Mouse (Mus musculus) spleen, adult 2 months (tissue): ENCODE measurements around the gene Tmem109. TPM values are rescaled to one million over a fixed set of nuclear protein-coding genes. Genes with fewer than 3 reads are reported as not detected.
A peak's percentile ranks its signal among the peaks of the same experiment; 100 is the strongest.

Source experiments
- DNase-seq, 2 experiments: peaks; one replicate each; pipeline versions ENCODE4 v3.0.0 to v3.0.0-alpha.2; 2012 to 2021; ENCODE audit warnings: low spot score in 2 of 2, low read depth in 1 of 2
- H3K27ac ChIP-seq: fragments of 200-500 bp; 2 replicates; pipeline ENCODE4 v1.5.1; 2012; ENCODE audit warnings: low read length, inconsistent platforms; ENCODE audit not compliant: insufficient read depth
- H3K27me3 ChIP-seq: fragments of 200-500 bp; 2 replicates; pipeline ENCODE4 v1.6.1; 2012; ENCODE audit warnings: mild to moderate bottlenecking, moderate library complexity, low read length, inconsistent platforms; ENCODE audit not compliant: control insufficient read depth, insufficient read depth
- H3K36me3 ChIP-seq: fragments of 200-500 bp; 2 replicates; pipeline ENCODE4 v1.6.1; 2012; ENCODE audit warnings: mild to moderate bottlenecking, low read length, inconsistent platforms; ENCODE audit not compliant: control insufficient read depth, insufficient read depth
- H3K4me1 ChIP-seq: fragments of 200-500 bp; 2 replicates; pipeline ENCODE4 v1.6.1; 2011; ENCODE audit warnings: inconsistent platforms; ENCODE audit not compliant: control insufficient read depth, insufficient read depth, insufficient read length
- H3K4me3 ChIP-seq: fragments of 200-500 bp; 2 replicates; pipeline ENCODE4 v1.5.1; 2011; ENCODE audit warnings: mild to moderate bottlenecking, inconsistent platforms; ENCODE audit not compliant: insufficient read depth, insufficient read length; ENCODE audit errors: extremely low read depth
- CTCF ChIP-seq: fragments of 200-500 bp; IDR thresholded peaks from 2 replicates; pipeline ENCODE4 v1.5.1; 2011; ENCODE audit warnings: mild to moderate bottlenecking, inconsistent platforms; ENCODE audit not compliant: insufficient read depth, insufficient read length, insufficient replicate concordance; ENCODE audit errors: extremely low read depth
- POLR2A ChIP-seq: fragments of 200-500 bp; IDR thresholded peaks from 2 replicates; pipeline ENCODE4 v1.6.1; 2011; ENCODE audit warnings: low read depth, low read length, inconsistent platforms
- WGBS: fragments of 180-500 bp; shearing (Covaris S2); methylation state at CpG from one replicate; pipeline ENCODE4 v1.1.7; 2018; 5-methylcytosine and 5-hydroxymethylcytosine counted together
- polyA plus RNA-seq: library from polyadenylated mRNA; depleted of rRNA; stranded (reverse); fragments of >200 nt; gene quantifications from 2 replicates; pipeline ENCODE4 v1.2.3, GENCODE M21; 2012

Tmem109 gene
- polyA plus RNA-seq, 1 experiment: 45.8 TPM

DNA sequence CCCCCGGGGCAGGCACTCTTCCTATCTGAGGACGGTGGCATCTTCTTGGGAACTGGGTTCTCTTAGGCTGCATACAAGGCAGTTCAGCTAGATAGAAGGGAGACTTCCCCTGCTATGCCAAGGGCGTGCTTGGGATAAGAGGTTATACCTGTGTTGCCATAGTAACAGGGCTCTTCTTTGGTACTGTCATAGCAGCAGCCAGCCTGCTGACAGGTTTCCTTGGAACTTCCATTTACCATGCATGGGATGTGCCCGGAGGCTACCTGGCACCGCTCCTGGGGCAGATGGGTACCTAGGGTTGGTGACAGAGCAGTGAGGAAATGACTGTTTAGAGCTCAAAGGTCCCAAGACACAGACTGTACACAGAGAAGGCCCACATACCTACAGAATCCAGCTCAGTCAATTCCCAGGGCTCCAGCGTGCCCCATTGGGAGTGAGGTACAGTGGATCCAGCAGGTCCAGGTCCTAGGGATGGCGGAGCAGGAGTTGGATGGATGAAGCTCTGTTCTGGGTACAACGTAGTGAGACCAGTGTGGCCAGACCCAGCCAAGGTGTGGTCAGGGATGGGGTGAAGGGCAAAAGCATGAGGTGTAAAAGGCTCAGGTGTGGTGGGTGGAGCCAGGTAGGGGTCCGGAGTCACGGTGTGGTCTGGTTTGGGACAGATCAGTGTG lies 36.7 kb upstream of the Tmem109 start:
- no peak overlapping the region for H3K4me3 ChIP-seq
- DNase-seq: no peak
- TF ChIP-seq POLR2A (no peak), CTCF (no peak)
- no peak overlapping the region for H3K27ac ChIP-seq
- no peaks in the 10 kb centered on the region for H3K36me3 ChIP-seq
- H3K27me3 ChIP-seq: no peaks in the 10 kb centered on the region
- 93% methylated on average over 10 of the region's 10 CpGs for WGBS
- peaks cover 6% of the 10 kb centered on the region for H3K4me1 ChIP-seq

DNA sequence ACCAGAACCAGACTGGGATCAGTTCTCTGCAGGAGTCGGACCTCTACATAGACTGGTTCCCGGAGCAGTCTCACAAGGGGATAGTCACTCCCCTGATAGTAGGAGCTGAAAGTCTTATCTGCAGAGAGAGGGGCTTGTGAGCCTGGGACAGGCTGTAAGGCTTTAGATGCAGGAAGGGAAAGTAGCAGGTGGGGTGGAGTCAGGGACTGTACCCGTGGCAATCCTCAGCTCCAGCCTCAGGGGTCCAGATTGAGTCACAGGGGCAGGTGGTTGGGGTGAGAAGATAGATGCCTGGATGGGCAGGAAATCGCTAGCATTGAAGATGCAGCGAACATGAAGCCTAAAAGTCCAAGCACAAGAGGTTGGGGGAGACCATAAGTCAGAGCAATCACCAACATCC lies 34.7 kb upstream of the Tmem109 start:
- 57% methylated on average over 5 of the region's 5 CpGs for WGBS
- Histone ChIP-seq H3K36me3 (no peaks in the 10 kb centered on the region), H3K27me3 (no peaks in the 10 kb centered on the region), H3K4me3 (no peak overlapping the region), H3K4me1 (peaks cover 6% of the 10 kb centered on the region), H3K27ac (no peak overlapping the region)
- TF ChIP-seq CTCF: no peak
- no peak for TF ChIP-seq POLR2A
- no peak for DNase-seq

DNA sequence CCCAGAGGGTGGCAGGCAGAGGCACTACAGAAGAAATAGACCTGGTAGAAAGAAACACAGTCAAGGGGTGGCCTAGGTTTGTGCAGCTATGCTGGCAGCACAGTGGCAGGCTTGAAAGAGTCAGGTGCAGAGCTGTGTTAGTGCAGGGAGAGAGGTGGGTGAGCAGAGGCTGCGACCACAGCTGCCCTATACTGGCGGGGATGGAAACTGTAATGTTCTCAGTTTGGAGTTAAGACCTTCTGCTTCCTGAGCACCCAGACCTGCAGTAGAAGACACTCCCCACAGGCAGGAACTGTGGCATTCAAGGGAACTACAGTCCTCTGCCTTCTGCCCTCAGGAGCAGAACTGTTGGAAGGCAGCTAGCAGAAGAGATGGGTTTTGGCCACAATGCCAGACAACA lies 33.1 kb upstream of the Tmem109 start:
- Histone ChIP-seq H3K4me1 (peaks cover 6% of the 10 kb centered on the region), H3K4me3 (no peak overlapping the region), H3K27me3 (no peaks in the 10 kb centered on the region), H3K36me3 (no peaks in the 10 kb centered on the region), H3K27ac (no peak overlapping the region)
- 11% methylated on average over 2 of the region's 2 CpGs for WGBS
- DNase-seq: no peak
- no peak for TF ChIP-seq POLR2A
- no peak for TF ChIP-seq CTCF

DNA sequence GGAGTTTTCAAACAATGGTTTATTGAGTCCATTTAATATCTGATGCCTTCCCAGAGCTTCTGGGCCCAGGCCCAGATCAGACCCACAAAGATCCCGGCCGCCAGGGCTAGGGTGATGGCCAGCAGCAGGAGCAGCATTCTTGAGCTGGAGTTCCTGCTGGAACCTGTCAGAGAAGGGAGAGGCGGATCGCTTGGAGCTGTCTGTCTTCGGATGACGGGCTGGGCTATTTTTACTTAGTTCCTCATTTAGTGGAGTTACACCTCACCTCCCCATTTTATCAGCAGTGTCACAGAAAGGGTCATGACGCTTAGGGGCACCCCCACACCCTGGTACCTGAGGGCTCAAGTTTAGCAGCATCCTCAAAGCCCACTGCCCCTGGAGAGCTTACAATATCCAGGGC lies 32.5 kb upstream of the Tmem109 start:
- no peaks in the 10 kb centered on the region for H3K36me3 ChIP-seq
- H3K27me3 ChIP-seq: no peaks in the 10 kb centered on the region
- peaks cover 6% of the 10 kb centered on the region for H3K4me1 ChIP-seq
- H3K4me3 ChIP-seq: no peak overlapping the region
- H3K27ac ChIP-seq: no peak overlapping the region
- peak in 1 of 2 experiments; percentile 26 for DNase-seq
- TF ChIP-seq POLR2A: no peak
- no peak for TF ChIP-seq CTCF
- 9% methylated on average over 7 of the region's 7 CpGs for WGBS

DNA sequence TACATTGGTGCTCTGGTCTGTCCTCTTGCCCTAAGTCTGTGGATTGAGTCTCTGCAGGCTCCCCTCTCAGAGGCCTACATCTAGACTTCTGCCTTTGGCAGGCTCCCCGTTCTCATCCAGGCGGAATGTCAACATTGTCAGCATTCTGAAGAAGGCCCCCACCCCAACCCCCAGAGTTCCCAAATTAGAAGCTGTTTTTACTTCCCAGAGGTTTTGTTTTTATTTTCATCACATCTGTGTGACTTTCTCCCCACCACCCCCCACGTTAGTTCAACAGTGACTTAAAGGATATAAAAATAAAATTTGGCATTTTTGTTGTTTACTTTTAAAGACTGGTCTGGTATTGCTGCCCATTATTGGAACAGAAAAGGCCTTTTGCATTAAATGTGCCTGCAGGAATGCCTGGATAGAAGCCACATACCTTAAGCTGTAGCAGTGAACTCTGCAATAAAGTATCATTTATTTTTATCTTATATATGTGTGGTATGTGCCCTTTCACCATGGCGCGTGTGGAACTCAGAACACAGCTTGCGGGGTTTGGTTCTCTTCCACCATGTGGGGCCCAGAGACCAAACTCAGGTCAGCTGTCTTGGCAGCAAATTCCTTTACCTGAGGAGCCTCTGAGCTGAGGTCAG lies 27.4 kb upstream of the Tmem109 start:
- no peak for TF ChIP-seq CTCF
- no peak for TF ChIP-seq POLR2A
- H3K36me3 ChIP-seq: peaks cover 6% of the 10 kb centered on the region
- H3K27me3 ChIP-seq: no peaks in the 10 kb centered on the region
- no peak overlapping the region for H3K27ac ChIP-seq
- H3K4me1 ChIP-seq: no peaks in the 10 kb centered on the region; the same call in 1 of the 2 replicates
- no peak overlapping the region for H3K4me3 ChIP-seq
- 93% methylated on average over 6 of the region's 6 CpGs for WGBS
- DNase-seq: no peak

DNA sequence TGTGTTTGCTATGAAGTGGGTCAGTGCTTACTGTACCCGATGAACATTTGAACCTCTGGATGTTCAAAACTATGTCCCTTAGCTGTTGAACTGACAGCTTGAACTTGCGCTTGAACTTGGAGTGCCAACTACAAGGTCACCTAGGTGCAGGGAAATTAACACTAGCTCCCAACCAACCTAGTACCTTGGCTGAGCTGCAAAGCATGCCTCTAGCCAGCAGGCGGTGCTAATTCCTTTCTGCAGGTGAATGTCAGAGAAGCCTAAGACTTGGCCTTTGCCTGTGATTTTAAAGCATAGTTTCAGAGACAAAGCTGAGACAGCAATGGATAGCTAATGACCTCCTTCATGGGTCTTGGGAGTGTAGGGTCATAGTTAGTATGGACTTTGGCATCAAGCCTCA lies 26.1 kb upstream of the Tmem109 start:
- Histone ChIP-seq H3K4me3 (no peak overlapping the region), H3K36me3 (peaks cover 15% of the 10 kb centered on the region), H3K27me3 (no peaks in the 10 kb centered on the region), H3K27ac (no peak overlapping the region), H3K4me1 (no peaks in the 10 kb centered on the region)
- 55% methylated on average over 3 of the region's 3 CpGs for WGBS
- peak; percentile 9 to 53 for DNase-seq
- TF ChIP-seq POLR2A: no peak
- TF ChIP-seq CTCF: peak; percentile 64; the same call in 1 of the 2 replicates

DNA sequence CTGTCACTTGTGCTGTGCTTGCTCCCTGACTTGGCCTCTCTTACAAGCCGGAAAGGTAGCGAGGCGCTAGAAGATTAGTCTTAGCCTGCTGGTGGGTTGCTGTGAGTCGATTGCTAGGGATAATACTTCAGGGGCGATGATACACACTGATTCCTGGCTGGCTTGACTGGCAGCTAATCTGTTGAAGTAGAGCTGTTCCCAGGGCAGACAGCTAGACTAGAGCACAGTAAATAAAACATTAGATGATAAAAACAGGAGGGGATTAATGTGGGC lies 23.9 kb upstream of the Tmem109 start:
- Histone ChIP-seq H3K27ac (peak overlapping the region; percentile 23; the same call in 1 of the 2 replicates), H3K4me1 (no peaks in the 10 kb centered on the region), H3K4me3 (no peak overlapping the region), H3K27me3 (no peaks in the 10 kb centered on the region), H3K36me3 (peaks cover 29% of the 10 kb centered on the region)
- DNase-seq: no peak
- TF ChIP-seq POLR2A (no peak), CTCF (no peak)
- WGBS: 86% methylated on average over 5 of the region's 5 CpGs
